Mouse (Mus musculus) G1E (cell line): ENCODE measurements around the gene Tsr2. TPM values are rescaled to one million over a fixed set of nuclear protein-coding genes. Genes with fewer than 3 reads are reported as not detected.

Experiments used
- ATAC-seq: 2 replicates; pipeline ENCODE4 v1.8.0; 2016; ENCODE audit warnings: mild to moderate bottlenecking; ENCODE audit not compliant: insufficient number of reproducible peaks, poor library complexity, low FRiP score, severe bottlenecking; ENCODE audit errors: extremely low read depth
- DNase-seq: peaks from one replicate; pipeline ENCODE4 v3.0.0; 2012; ENCODE audit warnings: low spot score
- H3K27me3 ChIP-seq: 2 replicates; pipeline ENCODE4 v1.6.1; 2012; ENCODE audit warnings: mild to moderate bottlenecking, low read length, inconsistent platforms; ENCODE audit not compliant: insufficient read depth
- H3K36me3 ChIP-seq: replicated peaks from 2 replicates; pipeline ENCODE3; 2012; ENCODE audit warnings: mild to moderate bottlenecking, inconsistent platforms
- H3K4me1 ChIP-seq: 2 replicates; pipeline ENCODE4 v1.6.1; 2012; ENCODE audit warnings: low read depth, low read length, inconsistent platforms, mixed read lengths; ENCODE audit not compliant: insufficient read depth
- H3K4me3 ChIP-seq: 2 replicates; pipeline ENCODE4 v1.5.1; 2012; ENCODE audit warnings: low read depth, mild to moderate bottlenecking, inconsistent platforms, low read length, moderate library complexity, mixed read lengths
- H3K9me3 ChIP-seq: replicated peaks from 2 replicates; pipeline ENCODE4 v1.6.1; 2012; ENCODE audit warnings: inconsistent platforms
- CTCF ChIP-seq: IDR thresholded peaks from 2 replicates; pipeline ENCODE4 v1.5.1; 2012; ENCODE audit warnings: low read depth, low read length, inconsistent platforms, mixed read lengths
- GATA1 ChIP-seq: IDR thresholded peaks from 2 replicates; pipeline ENCODE4 v1.6.1; 2012; ENCODE audit warnings: borderline replicate concordance, low read length, inconsistent platforms, mixed read lengths
- GATA2 ChIP-seq: IDR thresholded peaks from 2 replicates; pipeline ENCODE4 v1.6.1; 2012; ENCODE audit warnings: low read depth, low read length, inconsistent platforms, borderline replicate concordance
- POLR2AphosphoS5 ChIP-seq: IDR thresholded peaks from 2 replicates; pipeline ENCODE4 v1.6.1; 2012; ENCODE audit warnings: low read depth, low read length, inconsistent platforms; ENCODE audit not compliant: insufficient replicate concordance
- TAL1 ChIP-seq: conservative IDR thresholded peaks from 2 replicates; pipeline ENCODE4 v1.6.1; 2012; ENCODE audit warnings: low read depth, low read length, inconsistent platforms, mixed read lengths
- polyA plus RNA-seq: library from polyadenylated mRNA; stranded (reverse); fragments of >175 nt; gene quantifications from 2 replicates; pipeline ENCODE4 v1.2.3, GENCODE M21; 2012
- total RNA-seq, 2 experiments: library from RNA; stranded (forward) in 1 of 2; stranded (reverse) in 1 of 2; fragments of 200-1000 nt in 1 of 2; fragments of >200 nt in 1 of 2; fragmentation: Nextera tagmentation in 1 of 2; gene quantifications; 2 replicates each; pipeline ENCODE4 v1.2.3; 2014 to 2017

Gene Tsr2
- total and polyA plus RNA-seq, 3 experiments, result 11.0 to 39.5 (median 26.2) TPM

DNA sequence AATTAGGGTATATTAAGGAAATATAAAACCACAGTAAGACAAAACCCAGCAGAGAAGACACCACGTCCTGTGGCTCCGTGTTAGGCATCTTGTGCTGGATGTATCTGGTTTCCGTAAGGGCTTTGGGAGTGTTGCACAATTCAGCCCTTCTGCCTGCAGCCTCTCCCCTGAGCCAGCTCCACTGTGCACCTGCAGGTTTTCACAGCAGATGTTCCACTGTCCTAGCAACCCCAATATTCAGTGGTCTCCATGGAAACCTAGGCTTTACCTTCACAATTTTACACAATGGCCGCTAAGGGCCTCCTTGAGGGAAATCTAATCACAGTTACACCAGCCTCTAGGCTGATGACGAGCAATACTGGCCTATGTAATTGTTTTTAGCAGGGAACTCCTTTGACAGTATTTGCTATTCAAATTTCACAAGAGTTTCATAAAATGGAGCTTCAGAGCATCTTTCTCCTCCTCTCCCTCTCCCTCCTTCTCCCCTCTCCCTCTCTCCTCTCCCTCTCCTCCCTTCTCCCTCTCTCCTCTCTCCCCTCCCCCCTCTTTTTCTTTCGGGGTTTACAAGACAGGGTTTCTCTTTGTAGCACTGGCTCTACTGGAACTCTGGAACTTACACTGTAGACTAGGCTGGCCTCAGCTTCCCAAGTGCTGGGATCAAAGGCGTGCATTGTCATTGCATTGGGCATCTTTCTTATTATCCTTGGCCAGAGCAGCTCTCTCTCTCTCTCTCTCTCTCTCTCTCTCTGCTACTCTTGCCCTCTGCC is 11.1 kb upstream of the Tsr2 start:
- DNase-seq (no peak), ATAC-seq (no peak)
- H3K4me1 ChIP-seq, result no peaks in the 10 kb centered on the region
- 0 out of 2 replicates have a peak, but pooled peaks cover 2% of the 10 kb centered on the region for H3K27me3 ChIP-seq
- TF ChIP-seq GATA2 (no peak), TAL1 (no peak), POLR2AphosphoS5 (no peak), CTCF (no peak), GATA1 (no peak)
- H3K4me3 ChIP-seq, result no peak overlapping the region
- H3K9me3 ChIP-seq, result no peaks in the 10 kb centered on the region
- no peaks in the 10 kb centered on the region for H3K36me3 ChIP-seq

DNA sequence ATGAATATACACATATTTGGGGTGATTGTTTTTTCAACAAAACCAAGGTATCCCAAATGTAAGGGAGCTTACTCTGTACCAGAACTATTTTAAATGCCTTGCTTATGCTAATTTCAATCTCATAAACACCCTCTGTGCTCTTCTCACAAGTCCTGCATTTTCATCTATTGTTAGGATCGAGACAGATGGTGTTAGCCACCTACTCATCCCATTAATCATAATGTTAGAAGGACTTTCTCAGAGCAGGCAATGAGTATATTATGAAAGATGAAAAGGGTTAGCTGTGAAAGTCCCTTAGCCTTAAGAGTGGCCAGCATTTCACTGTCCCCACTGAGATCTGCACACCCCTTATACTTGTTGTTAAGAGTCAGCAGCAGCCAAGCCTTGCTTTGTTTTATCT is 8.9 kb downstream of the Tsr2 start:
- TF ChIP-seq GATA2, result no peak
- no peak for TF ChIP-seq GATA1
- no peak for TF ChIP-seq CTCF
- TF ChIP-seq POLR2AphosphoS5, result no peak
- no peak for TF ChIP-seq TAL1
- DNase-seq, result no peak
- H3K4me1 ChIP-seq, result no peaks in the 10 kb centered on the region; the same call in 1 of the 2 replicates
- no peaks in the 10 kb centered on the region for H3K9me3 ChIP-seq
- peaks cover 76% of the 10 kb centered on the region for H3K36me3 ChIP-seq
- ATAC-seq, result no peak
- H3K27me3 ChIP-seq, result no peaks in the 10 kb centered on the region
- no peak overlapping the region for H3K4me3 ChIP-seq

DNA sequence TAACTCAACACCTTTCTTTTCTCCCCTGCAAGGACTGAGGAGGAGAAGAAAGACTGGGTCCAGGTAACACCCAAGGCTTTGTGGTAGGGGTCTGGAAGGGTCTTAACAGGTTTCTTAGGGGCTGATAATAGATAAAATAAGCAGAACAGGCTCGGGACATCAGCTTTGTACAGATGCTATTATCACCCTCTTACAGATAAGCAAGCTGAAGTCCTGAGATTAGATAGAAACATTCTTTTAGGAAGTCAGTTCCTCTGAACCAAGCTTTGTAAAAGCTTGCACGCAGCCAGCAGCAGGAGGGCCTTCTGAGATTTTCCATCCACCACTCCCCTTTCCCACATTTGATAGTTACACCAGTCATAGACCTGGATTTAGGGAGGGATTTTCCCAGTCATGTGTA is 10.7 kb downstream of the Tsr2 start:
- TF ChIP-seq CTCF (no peak), GATA1 (no peak), TAL1 (no peak), POLR2AphosphoS5 (no peak), GATA2 (no peak)
- Histone ChIP-seq H3K9me3 (no peaks in the 10 kb centered on the region), H3K36me3 (peaks cover 65% of the 10 kb centered on the region), H3K27me3 (no peaks in the 10 kb centered on the region), H3K4me3 (no peak overlapping the region), H3K4me1 (no peaks in the 10 kb centered on the region; the same call in 1 of the 2 replicates)
- no peak for DNase-seq
- ATAC-seq, result no peak

DNA sequence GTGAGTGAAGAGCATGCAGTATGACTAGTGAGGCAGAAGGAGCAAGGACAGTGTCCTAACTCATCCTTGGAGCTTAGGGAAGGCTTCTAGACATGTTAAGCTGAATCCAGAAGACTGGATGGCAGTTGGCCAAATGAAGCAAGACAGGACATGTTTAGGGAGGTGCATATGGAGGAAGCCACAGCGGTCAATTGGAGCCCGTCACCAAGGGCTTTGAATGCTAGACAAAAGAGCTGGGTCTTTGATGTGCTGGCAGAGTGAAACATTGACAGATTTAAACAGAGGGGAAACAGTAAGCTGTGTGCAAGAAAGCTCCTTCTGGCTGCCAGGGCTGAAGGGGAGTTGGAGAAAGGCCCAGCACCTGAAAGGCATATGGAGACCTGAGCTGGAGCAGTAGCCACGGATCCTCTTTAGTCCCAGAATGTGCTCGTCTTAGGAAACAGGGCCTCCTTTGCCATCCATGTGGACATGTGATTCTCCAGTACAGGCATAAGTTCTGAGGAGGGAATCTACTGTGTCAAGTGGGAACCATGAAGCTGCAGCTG is 19.3 kb downstream of the Tsr2 start:
- H3K4me3 ChIP-seq, result no peak overlapping the region
- H3K27me3 ChIP-seq, result no peaks in the 10 kb centered on the region
- H3K9me3 ChIP-seq, result no peaks in the 10 kb centered on the region
- ATAC-seq (no peak), DNase-seq (no peak)
- TF ChIP-seq GATA2 (no peak), GATA1 (no peak)
- H3K36me3 ChIP-seq, result peaks cover 19% of the 10 kb centered on the region
- no peaks in the 10 kb centered on the region for H3K4me1 ChIP-seq

DNA sequence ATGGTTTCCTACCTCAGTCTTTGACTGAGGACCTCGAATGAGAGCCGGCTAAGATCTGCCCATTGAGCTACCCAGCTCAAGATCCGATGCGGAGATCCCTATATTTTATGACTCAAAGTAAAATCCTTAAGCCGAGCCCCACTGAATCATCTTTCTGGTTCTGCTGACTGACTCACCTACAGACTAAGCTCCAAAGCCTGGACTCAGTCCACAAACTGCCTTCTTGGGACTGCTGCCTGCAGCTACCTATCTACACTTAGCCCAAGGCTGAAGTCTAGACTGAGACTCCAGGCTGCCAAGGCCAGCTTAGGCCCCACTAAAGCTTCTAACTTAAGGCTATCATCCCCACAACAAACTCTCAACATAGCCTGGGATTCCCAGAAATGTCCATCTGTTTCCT is 20.3 kb downstream of the Tsr2 start:
- no peak for DNase-seq
- H3K36me3 ChIP-seq, result peaks cover 17% of the 10 kb centered on the region
- H3K9me3 ChIP-seq, result no peaks in the 10 kb centered on the region
- H3K4me3 ChIP-seq, result no peak overlapping the region
- H3K27me3 ChIP-seq, result no peaks in the 10 kb centered on the region
- no peak for ATAC-seq
- TF ChIP-seq POLR2AphosphoS5, result no peak
- no peak for TF ChIP-seq GATA1
- no peak for TF ChIP-seq GATA2
- TF ChIP-seq CTCF, result no peak
- TF ChIP-seq TAL1, result no peak
- no peaks in the 10 kb centered on the region for H3K4me1 ChIP-seq

DNA sequence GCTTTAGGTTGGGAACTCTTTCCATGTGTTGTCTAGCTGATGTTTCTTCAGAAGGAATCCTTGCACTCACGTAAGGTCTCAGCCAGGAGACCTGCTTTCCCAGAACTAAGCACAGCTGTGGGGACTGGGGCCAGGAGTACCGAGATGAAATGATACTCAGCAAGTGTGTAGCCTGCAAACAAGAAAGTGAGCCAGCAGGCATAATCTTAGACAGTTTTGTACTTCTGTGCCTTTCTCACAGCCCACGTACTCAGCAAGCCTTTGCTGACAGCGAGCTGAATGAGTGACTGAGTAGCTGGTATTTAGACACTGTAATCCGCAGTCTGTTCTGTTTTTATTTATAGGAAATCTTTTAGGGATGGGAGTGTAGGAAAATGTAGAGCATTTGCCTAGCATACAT is 28.5 kb downstream of the Tsr2 start:
- ATAC-seq, result no peak
- TF ChIP-seq CTCF (no peak), TAL1 (no peak), POLR2AphosphoS5 (no peak), GATA1 (no peak), GATA2 (no peak)
- Histone ChIP-seq H3K36me3 (no peaks in the 10 kb centered on the region), H3K9me3 (no peaks in the 10 kb centered on the region), H3K4me3 (no peak overlapping the region), H3K4me1 (peaks cover 3% of the 10 kb centered on the region; the same call in 1 of the 2 replicates), H3K27me3 (no peaks in the 10 kb centered on the region)
- DNase-seq, result no peak
